Mouse (Mus musculus) kidney, embryonic 14.5 days (tissue): ENCODE measurements around the gene AC109138.7. TPM values are rescaled to one million over a fixed set of nuclear protein-coding genes. Genes with fewer than 3 reads are reported as not detected.

ENCODE experiments used
- ATAC-seq: fragments of 200-750 bp; cut with Nextera tagmentation; 2 replicates; pipeline ENCODE4 v1.8.0; 2017; ENCODE audit warnings: moderate number of reproducible peaks, mild to moderate bottlenecking, moderate TSS enrichment, moderate library complexity; ENCODE audit not compliant: low FRiP score, low TSS enrichment
- H3K27ac ChIP-seq: fragments of 300-500 bp; sonication (generic); 2 replicates; pipeline ENCODE4 v1.5.1; 2014; ENCODE audit warnings: low read depth, mild to moderate bottlenecking, low read length, moderate library complexity, mixed read lengths
- H3K27me3 ChIP-seq: fragments of 300-500 bp; sonication (generic); 2 replicates; pipeline ENCODE4 v1.6.1; 2014; ENCODE audit warnings: mild to moderate bottlenecking, low read length; ENCODE audit not compliant: control insufficient read depth, insufficient read depth
- H3K36me3 ChIP-seq: fragments of 300-500 bp; sonication (generic); 2 replicates; pipeline ENCODE4 v1.6.1; 2014; ENCODE audit warnings: low read length, mixed read lengths; ENCODE audit not compliant: control insufficient read depth, insufficient read depth
- H3K4me1 ChIP-seq: fragments of 300-500 bp; sonication (generic); 2 replicates; pipeline ENCODE4 v1.6.1; 2014; ENCODE audit warnings: low read length, mixed read lengths; ENCODE audit not compliant: control insufficient read depth, insufficient read depth
- H3K4me2 ChIP-seq: fragments of 300-500 bp; sonication (generic); replicated peaks from 2 replicates; pipeline ENCODE4 v1.6.1; 2014; ENCODE audit warnings: low read depth, mild to moderate bottlenecking, low read length
- H3K4me3 ChIP-seq: fragments of 300-500 bp; sonication (generic); 2 replicates; pipeline ENCODE4 v1.5.1; 2014; ENCODE audit warnings: mild to moderate bottlenecking, low read length
- H3K9ac ChIP-seq: fragments of 300-500 bp; sonication (generic); 2 replicates; pipeline ENCODE4 v1.6.1; 2014; ENCODE audit warnings: low read depth, mild to moderate bottlenecking, low read length, moderate library complexity
- H3K9me3 ChIP-seq: fragments of 300-500 bp; sonication (generic); 2 replicates; pipeline ENCODE4 v1.6.1; 2016; ENCODE audit warnings: low read length; ENCODE audit not compliant: control insufficient read depth
- WGBS: fragments of 180-500 bp; shearing (Covaris S2); extraction: QIAGEN DNeasy Blood & Tissue Kit; methylation state at CpG from one replicate; pipeline ENCODE4 v1.1.7; 2014; 5-methylcytosine and 5-hydroxymethylcytosine counted together
- polyA plus RNA-seq: library from polyadenylated mRNA; unstranded; fragments of >200 nt; fragmentation: Nextera tagmentation; extraction: Ambion mirVana; gene quantifications from 2 replicates; pipeline ENCODE4 v1.2.1, GENCODE M21; 2014

Gene AC109138.7
- polyA plus RNA-seq, 1 experiment from 2014 or later: not detected

- Histone ChIP-seq H3K36me3 (no peaks in the 10 kb centered on the region), H3K9ac (peak overlapping the region; percentile 90; the same call in 1 of the 2 replicates), H3K27ac (peak overlapping the region; percentile 97), H3K9me3 (no peaks in the 10 kb centered on the region), H3K27me3 (no peaks in the 10 kb centered on the region), H3K4me2 (peak overlapping the region; percentile 93), H3K4me1 (peaks cover 49% of the 10 kb centered on the region), H3K4me3 (peak overlapping the region; percentile 84)
- 0 out of 2 replicates have a peak, but pooled peaks have one; percentile 3 for ATAC-seq
- WGBS: 10% methylated on average over 9 of the region's 9 CpGs
Measured at GRCm38 (mm10) chr19:4213524-4213974, 608 bp upstream of the AC109138.7 start.

GRCm38 (mm10) chr19:4214771-4215450 is 754 bp downstream of the AC109138.7 start:
- ATAC-seq: peak; percentile 47
- H3K36me3 ChIP-seq: no peaks in the 10 kb centered on the region
- H3K4me3 ChIP-seq: peak overlapping the region; percentile 84
- peaks cover 49% of the 10 kb centered on the region for H3K4me1 ChIP-seq
- peak overlapping the region; percentile 90 for H3K9ac ChIP-seq
- WGBS: under 1% methylated on average over 49 of the region's 81 CpGs
- no peaks in the 10 kb centered on the region for H3K27me3 ChIP-seq
- H3K9me3 ChIP-seq: no peaks in the 10 kb centered on the region
- peak overlapping the region; percentile 97 for H3K27ac ChIP-seq
- peak overlapping the region; percentile 93 for H3K4me2 ChIP-seq

GRCm38 (mm10) chr19:4215451-4215840 is 1.3 kb downstream of the AC109138.7 start:
- no peak for ATAC-seq
- Histone ChIP-seq H3K27ac (peak overlapping the region; percentile 97; the same call in 1 of the 2 replicates), H3K4me3 (peak overlapping the region; percentile 84), H3K4me1 (peaks cover 52% of the 10 kb centered on the region), H3K9me3 (no peaks in the 10 kb centered on the region), H3K36me3 (no peaks in the 10 kb centered on the region), H3K27me3 (no peaks in the 10 kb centered on the region), H3K4me2 (peak overlapping the region; percentile 93), H3K9ac (peak overlapping the region; percentile 90)
- 7% methylated on average over 16 of the region's 21 CpGs for WGBS

GRCm38 (mm10) chr19:4216041-4216685 is 2.0 kb downstream of the AC109138.7 start:
- WGBS: 18% methylated on average over 14 of the region's 14 CpGs
- Histone ChIP-seq H3K36me3 (no peaks in the 10 kb centered on the region), H3K9me3 (no peaks in the 10 kb centered on the region), H3K4me1 (peaks cover 60% of the 10 kb centered on the region), H3K9ac (peak overlapping the region; percentile 20; the same call in 1 of the 2 replicates), H3K27ac (peak overlapping the region; percentile 38; the same call in 1 of the 2 replicates), H3K4me2 (peak overlapping the region; percentile 93), H3K4me3 (peak overlapping the region; percentile 84), H3K27me3 (no peaks in the 10 kb centered on the region)
- ATAC-seq: no peak

GRCm38 (mm10) chr19:4217140-4217539 is 3.0 kb downstream of the AC109138.7 start:
- ATAC-seq: no peak
- Histone ChIP-seq H3K9me3 (no peaks in the 10 kb centered on the region), H3K9ac (no peak overlapping the region), H3K27me3 (no peaks in the 10 kb centered on the region), H3K27ac (no peak overlapping the region), H3K4me2 (0 out of 2 replicates have a peak overlapping the region, but pooled peaks have one; percentile 11), H3K36me3 (peaks cover under 1% of the 10 kb centered on the region; the same call in 1 of the 2 replicates), H3K4me3 (peak overlapping the region; percentile 84; the same call in 1 of the 2 replicates), H3K4me1 (peaks cover 68% of the 10 kb centered on the region)
- 12% methylated on average over 5 of the region's 5 CpGs for WGBS

- ATAC-seq: no peak
- H3K27ac ChIP-seq: no peak overlapping the region
- no peak overlapping the region for H3K9ac ChIP-seq
- peaks cover 5% of the 10 kb centered on the region; the same call in 1 of the 2 replicates for H3K36me3 ChIP-seq
- H3K27me3 ChIP-seq: no peaks in the 10 kb centered on the region
- H3K9me3 ChIP-seq: no peaks in the 10 kb centered on the region
- H3K4me3 ChIP-seq: no peak overlapping the region
- H3K4me1 ChIP-seq: peaks cover 67% of the 10 kb centered on the region
- WGBS: 58% methylated on average over 3 of the region's 3 CpGs
- H3K4me2 ChIP-seq: no peak overlapping the region
Measured at GRCm38 (mm10) chr19:4217855-4218254, 3.7 kb downstream of the AC109138.7 start.

GRCm38 (mm10) chr19:4218293-4218692 is 4.1 kb downstream of the AC109138.7 start:
- ATAC-seq: no peak
- Histone ChIP-seq H3K9ac (no peak overlapping the region), H3K27me3 (no peaks in the 10 kb centered on the region), H3K4me2 (no peak overlapping the region), H3K27ac (no peak overlapping the region), H3K4me1 (peaks cover 63% of the 10 kb centered on the region), H3K4me3 (no peak overlapping the region), H3K9me3 (no peaks in the 10 kb centered on the region), H3K36me3 (peaks cover 5% of the 10 kb centered on the region; the same call in 1 of the 2 replicates)
- WGBS: 82% methylated on average over 11 of the region's 11 CpGs

GRCm38 (mm10) chr19:4218784-4219183 is 4.6 kb downstream of the AC109138.7 start:
- no peak overlapping the region for H3K27ac ChIP-seq

GRCm38 (mm10) chr19:4219943-4220342 is 5.8 kb downstream of the AC109138.7 start:
- peaks cover 51% of the 10 kb centered on the region for H3K4me1 ChIP-seq
- no peak overlapping the region for H3K27ac ChIP-seq
- 88% methylated on average over 6 of the region's 6 CpGs for whole genome bisulfite sequencing
- no peak overlapping the region for H3K4me2 ChIP-seq
- no peaks in the 10 kb centered on the region for H3K9me3 ChIP-seq
- H3K36me3 ChIP-seq: peaks cover 5% of the 10 kb centered on the region; the same call in 1 of the 2 replicates
- H3K4me3 ChIP-seq: no peak overlapping the region
- no peak for ATAC-seq
- no peak overlapping the region for H3K9ac ChIP-seq
- H3K27me3 ChIP-seq: no peaks in the 10 kb centered on the region

More at GRCm38 (mm10) chr19:4218784-4219183, 4.6 kb downstream of the AC109138.7 start:
- H3K4me2 ChIP-seq: no peak overlapping the region
- peaks cover 58% of the 10 kb centered on the region for H3K4me1 ChIP-seq
- no peaks in the 10 kb centered on the region for H3K9me3 ChIP-seq
- peaks cover 5% of the 10 kb centered on the region; the same call in 1 of the 2 replicates for H3K36me3 ChIP-seq
- no peak for ATAC-seq
- no peak overlapping the region for H3K4me3 ChIP-seq
- 77% methylated on average over 1 of the region's 1 CpGs for WGBS
- no peaks in the 10 kb centered on the region for H3K27me3 ChIP-seq
- no peak overlapping the region for H3K9ac ChIP-seq
